23 mouse cellular contexts compared by ENCODE assay signal in the genomic region with DNA sequence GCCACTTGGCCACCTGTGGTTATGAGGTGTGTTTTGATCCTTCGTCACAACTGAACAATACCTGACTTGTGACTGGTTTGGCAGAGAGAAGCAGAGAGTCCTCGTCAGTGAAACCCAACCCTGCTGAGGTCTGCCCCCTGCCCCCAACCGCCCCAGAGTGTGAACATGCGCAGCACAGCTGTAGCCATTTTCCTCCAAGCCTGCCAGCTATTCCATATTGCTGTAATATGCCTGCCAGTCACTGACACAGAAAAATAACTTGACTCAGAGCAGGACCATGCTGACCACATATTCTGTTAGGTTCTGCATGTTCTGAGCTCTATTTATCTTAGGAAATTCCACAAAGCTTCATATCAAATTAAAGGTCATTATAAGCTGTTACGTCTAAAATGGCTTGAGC. TPM values are rescaled to one million over a fixed set of nuclear protein-coding genes. Genes with fewer than 3 reads are reported as not detected.
DNase-seq lines count a peak whose midpoint lies in the region; ATAC-seq lines count a peak whose summit lies in the region.
"Had no signal": no experiment of that assay in that cellular context is flagged by ENCODE, and none has a peak within 500 bp of the region (broad histone marks: within the 10 kb centered on the region; RNA-seq: fewer than 3 reads in every experiment).

No protein-coding gene starts in this region.

- no peak overlapping the region for H3K9ac ChIP-seq in limb, embryonic 11.5 days (ENCODE audit: low read length)
- no peak overlapping the region for H3K9ac ChIP-seq in lung, embryonic 16.5 days (ENCODE audit: low read length)
- no peak overlapping the region for H3K9ac ChIP-seq in limb, embryonic 12.5 days (replicated peaks)
- H3K9ac ChIP-seq: embryonic facial prominence, embryonic 13.5 days; forebrain, embryonic 13.5 days; hindbrain, embryonic 12.5 days; hindbrain, embryonic 15.5 days had no signal

- peak; percentile 54 for DNase-seq in limb, embryonic 11.5 days (ENCODE audit: low spot score)
- DNase-seq in limb, embryonic 10.5 days (ENCODE audit: low spot score) = no peak
- DNase-seq in lung, postnatal 14 days = no peak
- DNase-seq in embryonic facial prominence, embryonic 10.5 days (ENCODE audit: low spot score) = peak; percentile 45
- DNase-seq in c-Kit-positive CD71-positive TER-119-positive erythroid progenitor cells, embryonic 14.5 days (ENCODE audit: low spot score) = no peak
- DNase-seq: adrenal gland, postnatal 10 days; adrenal gland, postnatal 36 days; cerebellum, adult 11 months; cerebellum, adult 2 months; cerebellum, adult 9-11 months; cerebellum, postnatal 25 days; gastrocnemius, adult 2 months; gastrocnemius, postnatal 14 days; heart, adult 11 months had no signal

- H3K9me3 ChIP-seq in limb, embryonic 11.5 days (ENCODE audit: control insufficient read depth, low read length) = no peaks in the 10 kb centered on the region
- no peaks in the 10 kb centered on the region for H3K9me3 ChIP-seq in limb, embryonic 10.5 days (replicated peaks)
- H3K9me3 ChIP-seq in lung, embryonic 16.5 days (ENCODE audit: control insufficient read depth, low read length) = no peaks in the 10 kb centered on the region
- no peaks in the 10 kb centered on the region for H3K9me3 ChIP-seq in embryonic facial prominence, embryonic 10.5 days
- H3K9me3 ChIP-seq in limb, embryonic 12.5 days = no peaks in the 10 kb centered on the region
- H3K9me3 ChIP-seq: embryonic facial prominence, embryonic 13.5 days; forebrain, embryonic 10.5 days; forebrain, embryonic 13.5 days; hindbrain, embryonic 12.5 days; hindbrain, embryonic 15.5 days had no signal

- 48% methylated on average over 5 of the region's 5 CpGs for WGBS in limb, embryonic 11.5 days
- WGBS in limb, embryonic 10.5 days = 60% methylated on average over 5 of the region's 5 CpGs
- WGBS in lung, embryonic 16.5 days = 36% methylated on average over 5 of the region's 5 CpGs
- 49% methylated on average over 5 of the region's 5 CpGs for WGBS in embryonic facial prominence, embryonic 10.5 days
- 52% methylated on average over 5 of the region's 5 CpGs for WGBS in limb, embryonic 12.5 days

- H3K27me3 ChIP-seq in limb, embryonic 11.5 days (ENCODE audit: control insufficient read depth, insufficient read depth, low read length) = no peaks in the 10 kb centered on the region
- no peaks in the 10 kb centered on the region for H3K27me3 ChIP-seq in limb, embryonic 10.5 days (ENCODE audit: low read depth, poor library complexity, severe bottlenecking)
- H3K27me3 ChIP-seq in lung, embryonic 16.5 days (ENCODE audit: control insufficient read depth, insufficient read depth, low read depth, low read length) = no peaks in the 10 kb centered on the region
- H3K27me3 ChIP-seq in embryonic facial prominence, embryonic 10.5 days (replicated peaks; ENCODE audit: low read depth, poor library complexity, severe bottlenecking) = no peaks in the 10 kb centered on the region; the same call in 1 of the 2 replicates
- H3K27me3 ChIP-seq in limb, embryonic 12.5 days = no peaks in the 10 kb centered on the region
- H3K27me3 ChIP-seq: embryonic facial prominence, embryonic 13.5 days; forebrain, embryonic 13.5 days; hindbrain, embryonic 12.5 days; hindbrain, embryonic 15.5 days had no signal

- H3K36me3 ChIP-seq in limb, embryonic 11.5 days (ENCODE audit: control insufficient read depth, insufficient read depth, low read length) = no peaks in the 10 kb centered on the region
- no peaks in the 10 kb centered on the region for H3K36me3 ChIP-seq in limb, embryonic 10.5 days
- no peaks in the 10 kb centered on the region for H3K36me3 ChIP-seq in lung, embryonic 16.5 days (ENCODE audit: control insufficient read depth, insufficient read depth, low read length)
- no peaks in the 10 kb centered on the region for H3K36me3 ChIP-seq in embryonic facial prominence, embryonic 10.5 days (replicated peaks)
- H3K36me3 ChIP-seq in limb, embryonic 12.5 days = no peaks in the 10 kb centered on the region
- H3K36me3 ChIP-seq: embryonic facial prominence, embryonic 13.5 days; forebrain, embryonic 10.5 days; hindbrain, embryonic 12.5 days; hindbrain, embryonic 15.5 days had no signal

- ATAC-seq in limb, embryonic 11.5 days (ENCODE audit: insufficient number of reproducible peaks, low FRiP score, low TSS enrichment, low read depth) = no peak
- peak; percentile 20 for ATAC-seq in lung, embryonic 16.5 days (ENCODE audit: low read depth)
- no peak for ATAC-seq in limb, embryonic 12.5 days (ENCODE audit: insufficient number of reproducible peaks, insufficient read depth, low FRiP score, low TSS enrichment, low read depth)
- ATAC-seq: forebrain, embryonic 13.5 days; forebrain, embryonic 16.5 days had no signal

- no peak overlapping the region for H3K4me3 ChIP-seq in limb, embryonic 11.5 days (ENCODE audit: low read depth, low read length)
- H3K4me3 ChIP-seq in limb, embryonic 10.5 days = no peak overlapping the region
- no peak overlapping the region for H3K4me3 ChIP-seq in lung, embryonic 16.5 days (ENCODE audit: low read length)
- H3K4me3 ChIP-seq in embryonic facial prominence, embryonic 10.5 days = no peak overlapping the region
- no peak overlapping the region for H3K4me3 ChIP-seq in limb, embryonic 12.5 days (replicated peaks)
- H3K4me3 ChIP-seq: embryonic facial prominence, embryonic 13.5 days; forebrain, embryonic 10.5 days; forebrain, embryonic 13.5 days; gastrocnemius, adult 2 months; hindbrain, embryonic 12.5 days; hindbrain, embryonic 15.5 days had no signal

- H3K4me1 ChIP-seq in limb, embryonic 11.5 days (ENCODE audit: control insufficient read depth, insufficient read depth, low read length) = peaks cover 4% of the 10 kb centered on the region; the same call in 1 of the 2 replicates
- H3K4me1 ChIP-seq in limb, embryonic 10.5 days = peaks cover 27% of the 10 kb centered on the region
- peaks cover 11% of the 10 kb centered on the region for H3K4me1 ChIP-seq in lung, embryonic 16.5 days (replicated peaks; ENCODE audit: control insufficient read depth, insufficient read depth, low read length)
- H3K4me1 ChIP-seq in embryonic facial prominence, embryonic 10.5 days = peaks cover 42% of the 10 kb centered on the region
- H3K4me1 ChIP-seq in limb, embryonic 12.5 days (replicated peaks) = peaks cover 14% of the 10 kb centered on the region

- no peak overlapping the region for H3K4me2 ChIP-seq in limb, embryonic 11.5 days (ENCODE audit: low read depth, severe bottlenecking)
- no peak overlapping the region for H3K4me2 ChIP-seq in lung, embryonic 16.5 days (ENCODE audit: low read depth, low read length)
- H3K4me2 ChIP-seq in limb, embryonic 12.5 days = no peak overlapping the region
- H3K4me2 ChIP-seq: embryonic facial prominence, embryonic 13.5 days; forebrain, embryonic 13.5 days; heart, embryonic 11.5 days; hindbrain, embryonic 12.5 days; hindbrain, embryonic 15.5 days had no signal

- H3K27ac ChIP-seq in limb, embryonic 11.5 days (replicated peaks; ENCODE audit: low read depth, low read length) = no peak overlapping the region
- H3K27ac ChIP-seq in limb, embryonic 10.5 days = no peak overlapping the region
- no peak overlapping the region; the same call in 1 of the 2 replicates for H3K27ac ChIP-seq in lung, embryonic 16.5 days (ENCODE audit: low read length)
- H3K27ac ChIP-seq in embryonic facial prominence, embryonic 10.5 days (replicated peaks) = no peak overlapping the region
- peak overlapping the region; percentile 50; the same call in 1 of the 2 replicates for H3K27ac ChIP-seq in limb, embryonic 12.5 days
- H3K27ac ChIP-seq: forebrain, embryonic 10.5 days; gastrocnemius, adult 2 months; hindbrain, embryonic 12.5 days; hindbrain, embryonic 15.5 days had no signal

RNA-seq across cellular contexts. Expression of gene Foxk1, which starts 37.2 kb away (rescaled TPM):
- polyA plus RNA-seq in limb, embryonic 11.5 days (2014; fragmentation: Nextera tagmentation; extraction: Ambion mirVana) = 3.3 and 4.7 TPM in 2 replicates
- polyA plus RNA-seq in limb, embryonic 10.5 days (2016; fragmentation: Nextera tagmentation; extraction: Ambion mirVana) = 3.5 and 4.5 TPM in 2 replicates
- polyA plus RNA-seq in lung, embryonic 16.5 days (2015; fragmentation: Nextera tagmentation; extraction: Ambion mirVana) = 3.1 and 3.3 TPM in 2 replicates
- 4.8 and 5.1 TPM in 2 replicates for polyA plus RNA-seq in embryonic facial prominence, embryonic 10.5 days (2016; fragmentation: Nextera tagmentation; extraction: Ambion mirVana)
- polyA plus RNA-seq in limb, embryonic 12.5 days (2016; fragmentation: Nextera tagmentation; extraction: Ambion mirVana) = 6.4 and 7.0 TPM in 2 replicates

Comparison
In these comparisons a context has a peak if more than half of its experiments do, and no peak if none do; other contexts are left out.
1. DNase-seq: peak in limb, embryonic 11.5 days (single experiment) and embryonic facial prominence, embryonic 10.5 days (single experiment); none in limb, embryonic 10.5 days (single experiment), lung, postnatal 14 days (single experiment) and c-Kit-positive CD71-positive TER-119-positive erythroid progenitor cells, embryonic 14.5 days (single experiment).